Mouse (Mus musculus) limb, embryonic 10.5 days (tissue): Measurements from ENCODE around the gene Dyrk1a. TPM values are rescaled to one million over a fixed set of nuclear protein-coding genes. Genes with fewer than 3 reads are reported as not detected.

Experiments
- DNase-seq: peaks from one replicate; pipeline ENCODE4 v3.0.0-alpha.2; 2017; ENCODE audit warnings: low spot score
- H3K27ac ChIP-seq: fragments of 300-500 bp; sonication (generic); 2 replicates; pipeline ENCODE4 v1.5.1; 2016; ENCODE audit warnings: mild to moderate bottlenecking
- H3K27me3 ChIP-seq: fragments of 300-500 bp; sonication (generic); 2 replicates; pipeline ENCODE4 v1.6.1; 2016; ENCODE audit warnings: low read depth, mild to moderate bottlenecking; ENCODE audit not compliant: poor library complexity, severe bottlenecking
- H3K36me3 ChIP-seq: fragments of 300-500 bp; sonication (generic); 2 replicates; pipeline ENCODE4 v1.6.1; 2016; ENCODE audit warnings: mild to moderate bottlenecking, moderate library complexity
- H3K4me1 ChIP-seq: fragments of 300-500 bp; sonication (generic); 2 replicates; pipeline ENCODE4 v1.6.1; 2016
- H3K4me3 ChIP-seq: fragments of 300-500 bp; sonication (generic); 2 replicates; pipeline ENCODE4 v1.5.1; 2016; ENCODE audit warnings: mild to moderate bottlenecking, moderate library complexity
- H3K9me3 ChIP-seq: fragments of 300-500 bp; sonication (generic); replicated peaks from 2 replicates; pipeline ENCODE4 v1.6.1; 2016; ENCODE audit warnings: mild to moderate bottlenecking
- WGBS: fragments of 180-500 bp; shearing (Covaris S2); methylation state at CpG from one replicate; pipeline ENCODE4 v1.1.7; 2016; 5-methylcytosine and 5-hydroxymethylcytosine counted together
- polyA plus RNA-seq: library from polyadenylated mRNA; unstranded; fragments of >200 nt; fragmentation: Nextera tagmentation; extraction: Ambion mirVana; gene quantifications from 2 replicates; pipeline ENCODE4 v1.2.1, GENCODE M21; 2016

Gene Dyrk1a
- polyA plus RNA-seq, 1 experiment from 2014 or later: 8.9 TPM

GRCm38 (mm10) chr16:94632424-94632963, 62.7 kb downstream of the Dyrk1a start:
- Histone ChIP-seq H3K4me3 (no peak overlapping the region), H3K27ac (no peak overlapping the region), H3K27me3 (no peaks in the 10 kb centered on the region), H3K36me3 (0 out of 2 replicates have a peak, but pooled peaks cover 3% of the 10 kb centered on the region), H3K9me3 (no peaks in the 10 kb centered on the region), H3K4me1 (peaks cover 29% of the 10 kb centered on the region)
- no peak for DNase-seq
- WGBS: 74% methylated on average over 6 of the region's 6 CpGs

GRCm38 (mm10) chr16:94633012-94633411, 63.2 kb downstream of the Dyrk1a start:
- H3K4me1 ChIP-seq: peaks cover 28% of the 10 kb centered on the region
- H3K4me3 ChIP-seq: no peak overlapping the region
- no peaks in the 10 kb centered on the region for H3K9me3 ChIP-seq
- no peak for DNase-seq
- WGBS: 87% methylated on average over 6 of the region's 6 CpGs
- no peaks in the 10 kb centered on the region for H3K27me3 ChIP-seq
- no peak overlapping the region for H3K27ac ChIP-seq
- no peaks in the 10 kb centered on the region for H3K36me3 ChIP-seq

GRCm38 (mm10) chr16:94637423-94637822, 67.6 kb downstream of the Dyrk1a start:
- Histone ChIP-seq H3K4me3 (no peak overlapping the region), H3K9me3 (no peaks in the 10 kb centered on the region), H3K4me1 (peaks cover 18% of the 10 kb centered on the region), H3K27ac (no peak overlapping the region), H3K36me3 (peaks cover 20% of the 10 kb centered on the region), H3K27me3 (no peaks in the 10 kb centered on the region)
- no peak for DNase-seq
- WGBS: 84% methylated on average over 10 of the region's 10 CpGs

- Histone ChIP-seq H3K36me3 (peaks cover 24% of the 10 kb centered on the region), H3K9me3 (no peaks in the 10 kb centered on the region), H3K4me1 (peaks cover 10% of the 10 kb centered on the region), H3K27ac (no peak overlapping the region), H3K4me3 (no peak overlapping the region), H3K27me3 (no peaks in the 10 kb centered on the region)
- DNase-seq: no peak
- whole genome bisulfite sequencing: 98% methylated on average over 2 of the region's 2 CpGs
These were observed 72.0 kb downstream of the Dyrk1a start for GRCm38 (mm10) chr16:94641799-94642198.

- WGBS: 80% methylated on average over 5 of the region's 5 CpGs
- Histone ChIP-seq H3K9me3 (no peaks in the 10 kb centered on the region), H3K27ac (no peak overlapping the region), H3K4me1 (peaks cover 3% of the 10 kb centered on the region), H3K36me3 (peaks cover 4% of the 10 kb centered on the region; the same call in 1 of the 2 replicates), H3K27me3 (no peaks in the 10 kb centered on the region), H3K4me3 (no peak overlapping the region)
- DNase-seq: no peak
These were observed 77.3 kb downstream of the Dyrk1a start for GRCm38 (mm10) chr16:94647153-94647552.

GRCm38 (mm10) chr16:94647925-94648324, 78.1 kb downstream of the Dyrk1a start:
- H3K27me3 ChIP-seq: no peaks in the 10 kb centered on the region
- peaks cover 3% of the 10 kb centered on the region for H3K4me1 ChIP-seq
- no peaks in the 10 kb centered on the region for H3K36me3 ChIP-seq
- H3K9me3 ChIP-seq: no peaks in the 10 kb centered on the region
- no peak overlapping the region for H3K4me3 ChIP-seq
- WGBS: 90% methylated on average over 2 of the region's 2 CpGs
- H3K27ac ChIP-seq: no peak overlapping the region
- no peak for DNase-seq

GRCm38 (mm10) chr16:94649861-94650260, 80.1 kb downstream of the Dyrk1a start:
- Histone ChIP-seq H3K27me3 (no peaks in the 10 kb centered on the region), H3K4me3 (no peak overlapping the region), H3K4me1 (peaks cover 3% of the 10 kb centered on the region), H3K36me3 (no peaks in the 10 kb centered on the region), H3K27ac (no peak overlapping the region), H3K9me3 (no peaks in the 10 kb centered on the region)
- 85% methylated on average over 3 of the region's 3 CpGs for WGBS
- DNase-seq: no peak

GRCm38 (mm10) chr16:94652091-94652713, 82.4 kb downstream of the Dyrk1a start:
- H3K4me1 ChIP-seq: no peaks in the 10 kb centered on the region; the same call in none of the 2 replicates
- H3K27me3 ChIP-seq: no peaks in the 10 kb centered on the region
- WGBS: 87% methylated on average over 4 of the region's 4 CpGs
- H3K36me3 ChIP-seq: no peaks in the 10 kb centered on the region
- no peak overlapping the region for H3K27ac ChIP-seq
- no peak overlapping the region for H3K4me3 ChIP-seq
- DNase-seq: no peak
- H3K9me3 ChIP-seq: no peaks in the 10 kb centered on the region

GRCm38 (mm10) chr16:94655083-94655482, 85.3 kb downstream of the Dyrk1a start:
- DNase-seq: no peak
- Histone ChIP-seq H3K4me1 (no peaks in the 10 kb centered on the region), H3K36me3 (peaks cover 7% of the 10 kb centered on the region), H3K27ac (no peak overlapping the region), H3K4me3 (no peak overlapping the region), H3K9me3 (no peaks in the 10 kb centered on the region), H3K27me3 (no peaks in the 10 kb centered on the region)
- WGBS: 75% methylated on average over 6 of the region's 6 CpGs

- DNase-seq: no peak
- Histone ChIP-seq H3K27ac (no peak overlapping the region), H3K27me3 (no peaks in the 10 kb centered on the region), H3K36me3 (peaks cover 23% of the 10 kb centered on the region), H3K4me1 (no peaks in the 10 kb centered on the region), H3K4me3 (no peak overlapping the region), H3K9me3 (no peaks in the 10 kb centered on the region)
- 93% methylated on average over 7 of the region's 7 CpGs for WGBS
These were observed 87.1 kb downstream of the Dyrk1a start for GRCm38 (mm10) chr16:94656891-94657290.

GRCm38 (mm10) chr16:94659394-94659793, 89.6 kb downstream of the Dyrk1a start:
- Histone ChIP-seq H3K4me1 (no peaks in the 10 kb centered on the region), H3K9me3 (no peaks in the 10 kb centered on the region), H3K27me3 (no peaks in the 10 kb centered on the region), H3K36me3 (peaks cover 32% of the 10 kb centered on the region), H3K4me3 (no peak overlapping the region), H3K27ac (no peak overlapping the region)
- no peak for DNase-seq
- WGBS: 91% methylated on average over 7 of the region's 7 CpGs

- Histone ChIP-seq H3K4me1 (no peaks in the 10 kb centered on the region), H3K4me3 (no peak overlapping the region), H3K27ac (no peak overlapping the region), H3K9me3 (no peaks in the 10 kb centered on the region), H3K36me3 (peaks cover 39% of the 10 kb centered on the region), H3K27me3 (no peaks in the 10 kb centered on the region)
- no peak for DNase-seq
- 94% methylated on average over 8 of the region's 8 CpGs for WGBS
These were observed 90.4 kb downstream of the Dyrk1a start for GRCm38 (mm10) chr16:94660221-94660620.

GRCm38 (mm10) chr16:94667557-94667956, 97.7 kb downstream of the Dyrk1a start:
- WGBS: 93% methylated on average over 4 of the region's 4 CpGs
- DNase-seq: no peak
- H3K4me3 ChIP-seq: no peak overlapping the region
- peaks cover 87% of the 10 kb centered on the region for H3K36me3 ChIP-seq
- H3K27ac ChIP-seq: no peak overlapping the region
- H3K9me3 ChIP-seq: no peaks in the 10 kb centered on the region
- no peaks in the 10 kb centered on the region for H3K4me1 ChIP-seq
- H3K27me3 ChIP-seq: no peaks in the 10 kb centered on the region

- no peaks in the 10 kb centered on the region for H3K27me3 ChIP-seq
- 95% methylated on average over 9 of the region's 9 CpGs for WGBS
- H3K4me3 ChIP-seq: no peak overlapping the region
- H3K27ac ChIP-seq: no peak overlapping the region
- peaks cover 96% of the 10 kb centered on the region for H3K36me3 ChIP-seq
- no peaks in the 10 kb centered on the region for H3K9me3 ChIP-seq
- no peaks in the 10 kb centered on the region for H3K4me1 ChIP-seq
- no peak for DNase-seq
These were observed 101.5 kb downstream of the Dyrk1a start for GRCm38 (mm10) chr16:94671313-94671712.
